Mouse (Mus musculus): Measurements from ENCODE around the gene Dbp. TPM values are rescaled to one million over a fixed set of nuclear protein-coding genes. Genes with fewer than 3 reads are reported as not detected.
A peak's percentile ranks its signal among the peaks of the same experiment; 100 is the strongest.

Dbp gene
- polyA plus RNA-seq, 2 experiments: 0.51 to 0.69 TPM

DNA sequence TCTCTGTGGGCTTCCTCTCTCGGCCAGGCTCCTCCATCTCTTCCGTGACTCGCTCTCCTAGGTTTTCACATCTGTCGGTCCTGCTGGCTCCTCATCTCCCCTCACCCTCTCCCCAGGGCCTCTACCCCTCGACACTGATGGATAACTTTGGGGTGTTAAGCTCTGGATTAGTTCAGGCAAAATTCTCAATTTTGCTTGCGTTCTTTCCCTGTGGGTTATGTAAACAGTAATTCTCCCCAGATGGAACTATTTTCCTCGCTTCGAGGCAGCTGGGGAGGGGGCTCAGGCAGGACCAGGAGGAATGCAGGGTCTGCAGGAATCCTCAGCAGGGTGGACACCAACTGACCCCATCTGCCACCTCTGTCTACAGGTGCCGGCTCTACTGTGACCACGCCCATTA is 19.1 kb upstream of the Dbp start:
- ATAC-seq (ENCODE audit: insufficient read depth) (no peak), DNase-seq (ENCODE audit: low read depth in 3 of 3, low spot score in 3 of 3) (no peak)
- Histone ChIP-seq H3K9me3 (ENCODE audit: control insufficient read depth, low read length) (no peaks in the 10 kb centered on the region), H3K4me2 (ENCODE audit: low read depth) (no peak overlapping the region), H3K27me3 (ENCODE audit: control insufficient read depth, insufficient read depth, low read length) (no peaks in the 10 kb centered on the region), H3K27ac (no peak overlapping the region), H3K4me1 (replicated peaks; ENCODE audit: control insufficient read depth in 2 of 2, insufficient read depth in 2 of 2, low read length in 1 of 2) (peaks cover 3 to 10% of the 10 kb centered on the region in 2 experiments; a peak in 2 of 4 replicates), H3K36me3 (replicated peaks; ENCODE audit: control insufficient read depth, insufficient read depth, low read depth) (no peaks in the 10 kb centered on the region), H3K9ac (replicated peaks) (no peak overlapping the region), H3K4me3 (ENCODE audit: insufficient read depth in 1 of 2, low read depth in 2 of 2, low read length in 2 of 2) (no peak overlapping the region)
- TF ChIP-seq CTCF (IDR thresholded peaks at IDR 0.05; ENCODE audit: low read depth): no peak
- no peak for TF ChIP-seq EP300 (IDR thresholded peaks at IDR 0.05; ENCODE audit: low read depth)
- WGBS (ENCODE audit: insufficient replicate concordance): 48% methylated on average over 10 of the region's 10 CpGs

DNA sequence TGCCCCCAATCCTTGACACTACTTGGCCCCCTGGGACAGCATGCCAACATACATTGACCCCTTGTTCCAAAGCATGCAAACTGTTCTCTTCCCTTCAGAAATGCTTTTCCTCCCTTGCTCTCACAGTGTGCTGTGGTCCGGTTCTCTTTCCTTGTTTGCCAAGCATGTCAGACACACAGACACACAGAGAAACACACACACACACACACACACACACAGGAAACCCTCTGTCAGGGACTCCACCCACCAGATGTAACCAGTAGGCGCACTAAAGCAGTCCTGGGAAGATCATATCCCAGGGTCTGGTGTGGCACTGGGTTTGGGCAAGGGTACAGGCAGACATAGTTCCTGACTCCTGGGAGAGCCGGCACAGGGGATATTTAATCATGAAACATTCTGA is 18.0 kb upstream of the Dbp start:
- ATAC-seq (ENCODE audit: insufficient read depth): no peak
- peaks cover 3 to 7% of the 10 kb centered on the region in 2 experiments; a peak in 2 of 4 replicates for H3K4me1 ChIP-seq (replicated peaks; ENCODE audit: control insufficient read depth in 2 of 2, insufficient read depth in 2 of 2, low read length in 1 of 2)
- WGBS (ENCODE audit: insufficient replicate concordance): 57% methylated on average over 3 of the region's 3 CpGs

DNA sequence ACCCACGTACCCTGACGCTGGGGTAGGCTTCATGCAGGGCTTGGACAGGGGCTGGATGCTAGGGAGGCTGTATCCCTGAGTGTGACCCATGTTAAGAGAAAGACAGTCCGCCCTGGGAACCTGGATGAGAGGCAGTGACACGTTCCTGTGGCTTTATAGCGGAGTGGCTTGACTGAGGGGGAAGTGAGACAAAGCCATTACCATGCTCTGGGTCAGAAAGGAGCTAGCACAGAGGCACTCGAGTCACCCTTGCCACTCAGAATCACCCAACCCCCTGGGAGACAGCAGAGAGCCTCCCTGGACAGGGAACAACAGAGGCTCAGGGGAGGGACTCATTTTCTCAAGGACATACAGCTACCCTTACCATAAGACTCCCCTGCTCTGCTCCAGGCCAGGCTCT is 15.8 kb upstream of the Dbp start:
- DNase-seq (ENCODE audit: low read depth in 3 of 3, low spot score in 3 of 3) (no peak), ATAC-seq (ENCODE audit: insufficient read depth) (no peak)
- TF ChIP-seq EP300 (IDR thresholded peaks at IDR 0.05; ENCODE audit: low read depth): no peak
- TF ChIP-seq CTCF (IDR thresholded peaks at IDR 0.05; ENCODE audit: low read depth): no peak
- no peaks in the 10 kb centered on the region for H3K27me3 ChIP-seq (ENCODE audit: control insufficient read depth, insufficient read depth, low read length)
- H3K27ac ChIP-seq: no peak overlapping the region
- H3K4me2 ChIP-seq (ENCODE audit: low read depth): no peak overlapping the region
- no peaks in the 10 kb centered on the region for H3K9me3 ChIP-seq (ENCODE audit: control insufficient read depth, low read length)
- no peak overlapping the region for H3K4me3 ChIP-seq (ENCODE audit: insufficient read depth in 1 of 2, low read depth in 2 of 2, low read length in 2 of 2)
- no peaks in the 10 kb centered on the region for H3K36me3 ChIP-seq (replicated peaks; ENCODE audit: control insufficient read depth, insufficient read depth, low read depth)
- H3K9ac ChIP-seq (replicated peaks): no peak overlapping the region
- H3K4me1 ChIP-seq (replicated peaks; ENCODE audit: control insufficient read depth in 2 of 2, insufficient read depth in 2 of 2, low read length in 1 of 2): no peaks in the 10 kb centered on the region
- WGBS (ENCODE audit: insufficient replicate concordance): 45% methylated on average over 6 of the region's 6 CpGs

More for the DNA sequence above, 18.0 kb upstream of the Dbp start:
- Histone ChIP-seq H3K36me3 (replicated peaks; ENCODE audit: control insufficient read depth, insufficient read depth, low read depth) (no peaks in the 10 kb centered on the region), H3K27ac (no peak overlapping the region), H3K4me3 (ENCODE audit: insufficient read depth in 1 of 2, low read depth in 2 of 2, low read length in 2 of 2) (no peak overlapping the region), H3K9ac (replicated peaks) (no peak overlapping the region), H3K9me3 (ENCODE audit: control insufficient read depth, low read length) (no peaks in the 10 kb centered on the region), H3K27me3 (ENCODE audit: control insufficient read depth, insufficient read depth, low read length) (no peaks in the 10 kb centered on the region), H3K4me2 (ENCODE audit: low read depth) (no peak overlapping the region)
- TF ChIP-seq EP300 (IDR thresholded peaks at IDR 0.05; ENCODE audit: low read depth): no peak
- no peak for TF ChIP-seq CTCF (IDR thresholded peaks at IDR 0.05; ENCODE audit: low read depth)
- DNase-seq (ENCODE audit: low read depth in 3 of 3, low spot score in 3 of 3): no peak

GRCm38 (mm10) chr7:45689800-45690199 is 15.1 kb upstream of the Dbp start:
- no peak for ATAC-seq (ENCODE audit: insufficient read depth)
- no peaks in the 10 kb centered on the region for H3K4me1 ChIP-seq (replicated peaks; ENCODE audit: control insufficient read depth in 2 of 2, insufficient read depth in 2 of 2, low read length in 1 of 2)
- H3K27ac ChIP-seq: no peak overlapping the region
- H3K4me3 ChIP-seq (ENCODE audit: insufficient read depth in 1 of 2, low read depth in 2 of 2, low read length in 2 of 2): no peak overlapping the region
- TF ChIP-seq CTCF (IDR thresholded peaks at IDR 0.05; ENCODE audit: low read depth) (no peak), EP300 (IDR thresholded peaks at IDR 0.05; ENCODE audit: low read depth) (no peak)
- 28% methylated on average over 11 of the region's 11 CpGs for WGBS (ENCODE audit: insufficient replicate concordance)
- H3K36me3 ChIP-seq (replicated peaks; ENCODE audit: control insufficient read depth, insufficient read depth, low read depth): no peaks in the 10 kb centered on the region
- no peak for DNase-seq (ENCODE audit: low read depth in 3 of 3, low spot score in 3 of 3)
- no peak overlapping the region for H3K9ac ChIP-seq (replicated peaks)
- H3K9me3 ChIP-seq (ENCODE audit: control insufficient read depth, low read length): no peaks in the 10 kb centered on the region
- H3K4me2 ChIP-seq (ENCODE audit: low read depth): no peak overlapping the region
- H3K27me3 ChIP-seq (ENCODE audit: control insufficient read depth, insufficient read depth, low read length): no peaks in the 10 kb centered on the region

DNA sequence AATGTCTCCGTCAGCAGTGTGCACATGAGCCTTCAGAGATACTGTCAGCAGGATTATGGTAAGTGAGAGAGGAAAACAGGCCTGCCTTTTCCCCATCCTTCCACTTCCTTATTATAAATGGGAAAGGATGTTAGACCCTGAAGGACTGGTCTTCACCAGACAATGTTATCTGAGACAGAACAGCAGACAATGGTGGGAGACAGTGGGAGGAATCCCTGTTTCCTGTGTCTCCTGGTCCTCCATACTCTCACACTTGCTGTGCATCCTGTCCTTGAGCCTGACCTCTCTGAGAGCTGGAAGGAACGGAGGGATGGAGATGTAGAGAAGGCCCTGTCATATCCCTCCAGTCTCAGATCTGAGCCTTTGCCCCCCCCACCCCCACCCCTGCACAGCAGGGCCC is 12.5 kb upstream of the Dbp start:
- WGBS (ENCODE audit: insufficient replicate concordance): 58% methylated on average over 2 of the region's 2 CpGs
- Histone ChIP-seq H3K4me2 (ENCODE audit: low read depth) (no peak overlapping the region), H3K27me3 (ENCODE audit: control insufficient read depth, insufficient read depth, low read length) (no peaks in the 10 kb centered on the region), H3K27ac (no peak overlapping the region), H3K9ac (replicated peaks) (no peak overlapping the region), H3K4me1 (replicated peaks; ENCODE audit: control insufficient read depth in 2 of 2, insufficient read depth in 2 of 2, low read length in 1 of 2) (no peaks in the 10 kb centered on the region), H3K36me3 (replicated peaks; ENCODE audit: control insufficient read depth, insufficient read depth, low read depth) (no peaks in the 10 kb centered on the region), H3K4me3 (ENCODE audit: insufficient read depth in 1 of 2, low read depth in 2 of 2, low read length in 2 of 2) (no peak overlapping the region), H3K9me3 (ENCODE audit: control insufficient read depth, low read length) (no peaks in the 10 kb centered on the region)
- TF ChIP-seq EP300 (IDR thresholded peaks at IDR 0.05; ENCODE audit: low read depth) (no peak), CTCF (IDR thresholded peaks at IDR 0.05; ENCODE audit: low read depth) (no peak)
- ATAC-seq (ENCODE audit: insufficient read depth) (peak; percentile 33; the same call in 1 of the 2 replicates), DNase-seq (ENCODE audit: low read depth in 3 of 3, low spot score in 3 of 3) (no peak)
